Mouse (Mus musculus): ENCODE measurements at regions not wholly inside any gene's neighbourhood (a gene's known extent, or its start where the extent isn't known, plus 50 kb on each side); places are given as distances from the start of the nearest gene placed in this dataset.
A peak's percentile ranks its signal among the peaks of the same experiment; 100 is the strongest.

DNA sequence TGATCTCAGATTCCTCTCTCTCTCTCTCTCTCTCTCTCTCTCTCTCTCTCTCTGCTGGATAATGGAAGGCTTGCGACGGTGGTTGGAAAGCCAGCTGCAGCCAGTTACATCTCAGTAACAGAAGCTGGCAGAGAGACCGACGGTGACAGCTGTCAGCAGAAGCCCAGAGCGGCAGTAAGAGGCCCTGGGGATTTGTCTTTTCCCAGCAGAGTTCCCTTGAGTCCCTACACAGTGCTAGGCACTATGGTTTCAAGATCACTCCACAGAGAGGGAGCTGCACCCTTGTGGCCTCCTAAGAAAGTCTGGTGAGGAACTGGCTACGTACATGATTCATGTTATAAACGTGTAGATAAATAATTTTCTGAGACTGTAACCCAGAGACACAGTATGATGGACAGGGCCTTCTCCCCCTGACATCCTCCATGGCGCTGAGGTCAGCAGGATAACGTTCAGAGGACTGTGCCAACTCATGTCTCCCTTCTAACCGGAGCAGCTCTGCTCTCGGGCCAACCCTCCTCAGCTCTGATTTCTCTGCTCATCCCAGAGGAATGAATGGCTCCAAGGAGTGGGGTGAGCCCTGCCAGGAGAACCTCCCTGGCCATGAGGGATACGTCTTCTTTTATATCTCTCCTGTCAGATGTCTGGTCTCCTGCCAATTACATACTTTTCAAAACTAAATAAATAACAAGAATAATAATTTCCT, 253.5 kb upstream of the Cadm1 start:
- DNase-seq = peak; percentile 45 to 80

DNA sequence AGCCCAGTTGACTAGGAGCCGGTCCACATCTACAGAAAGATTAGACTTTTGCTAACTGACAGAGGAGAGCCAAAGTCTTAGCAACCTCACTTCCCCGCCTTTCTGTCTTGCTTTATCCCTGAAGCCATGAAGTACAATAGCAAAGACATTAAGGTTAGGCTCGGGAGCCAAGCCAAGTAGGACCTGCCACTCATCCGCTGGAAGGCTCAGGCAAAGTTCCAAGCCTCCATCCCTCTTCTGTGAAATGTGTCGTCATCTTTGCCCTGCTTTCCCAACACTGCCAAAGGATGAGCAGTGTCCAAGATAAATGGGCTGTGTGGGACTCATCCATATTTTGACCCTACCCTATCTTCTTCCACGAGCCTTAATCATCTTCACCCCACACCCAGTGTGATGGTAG, 250.6 kb upstream of the Cadm1 start:
- DNase-seq = peak; percentile 42 to 57

DNA sequence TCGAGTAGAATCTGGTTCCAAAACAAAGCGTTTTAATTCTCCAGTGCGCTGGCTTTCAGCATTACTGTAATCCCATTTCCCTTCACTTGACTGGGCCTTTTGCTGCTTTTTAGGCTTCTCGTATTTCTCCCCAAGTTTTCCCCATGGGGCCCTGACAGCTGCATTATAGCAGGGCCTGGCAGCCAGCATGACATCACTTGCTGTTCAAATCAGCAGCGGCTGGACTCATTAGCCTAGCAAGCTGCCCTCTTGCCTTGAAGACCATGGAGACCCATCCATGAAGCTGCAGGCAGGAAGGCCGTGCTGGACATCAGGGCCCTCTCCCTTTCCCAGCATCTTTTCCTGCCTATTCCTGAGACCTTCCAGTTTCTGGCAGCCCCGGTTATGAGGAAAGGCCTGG, 249.8 kb upstream of the Cadm1 start:
- DNase-seq = peak; percentile 47 to 78

DNA sequence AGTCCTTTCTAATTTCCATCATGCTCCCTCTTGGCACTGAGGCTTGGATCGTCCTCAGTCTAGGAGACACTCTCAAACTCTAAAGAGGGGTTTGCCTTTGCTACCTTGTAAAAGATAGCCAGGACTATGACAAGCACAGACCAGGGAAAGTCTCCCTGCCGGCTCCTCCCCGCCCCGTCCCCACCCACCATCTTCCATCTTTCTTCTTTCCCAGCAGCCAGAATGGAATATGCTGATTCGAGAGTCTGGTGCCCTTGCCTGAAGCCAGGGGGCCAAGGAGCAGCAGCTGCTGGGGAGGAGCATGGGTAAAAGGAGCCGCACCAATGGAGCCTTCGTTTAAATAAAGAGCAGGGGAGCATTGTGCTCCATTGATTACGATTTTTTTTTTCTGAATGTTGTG, 249.4 kb upstream of the Cadm1 start:
- no peak for DNase-seq

DNA sequence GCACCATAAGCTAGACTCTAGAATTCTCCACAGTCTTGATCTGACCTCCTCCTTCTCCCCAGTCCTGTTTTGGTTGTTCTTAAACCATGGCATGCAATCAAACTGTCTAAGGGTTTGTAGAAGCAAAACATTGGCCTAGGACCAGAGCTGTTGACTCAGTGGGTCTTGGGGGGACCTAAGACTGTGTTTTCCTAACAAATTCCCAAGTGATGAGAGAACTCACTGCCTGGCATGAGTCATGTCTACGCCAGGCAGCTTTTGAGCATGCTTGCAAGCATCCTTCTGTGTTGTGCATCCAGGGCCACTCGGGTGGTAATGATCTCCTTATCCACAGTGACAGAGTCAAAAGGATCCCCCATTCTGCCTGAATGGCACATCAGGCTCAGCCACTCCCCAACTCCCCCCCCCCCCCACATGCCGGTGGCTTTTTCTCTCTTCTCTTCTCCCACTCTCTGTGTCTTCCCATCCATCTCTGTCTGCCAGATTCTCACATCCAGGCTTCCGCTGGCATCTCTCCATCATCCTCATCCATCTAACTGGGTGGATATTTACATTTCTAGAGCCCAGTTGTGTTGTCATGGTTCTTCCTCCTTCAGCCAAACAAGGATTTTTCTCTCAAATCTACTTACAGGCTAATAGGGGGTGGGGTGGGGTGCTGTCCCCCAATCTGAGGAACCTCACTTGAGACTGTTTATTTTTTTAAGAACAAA, 246.1 kb upstream of the Cadm1 start:
- peak; percentile 26 to 42 for DNase-seq

DNA sequence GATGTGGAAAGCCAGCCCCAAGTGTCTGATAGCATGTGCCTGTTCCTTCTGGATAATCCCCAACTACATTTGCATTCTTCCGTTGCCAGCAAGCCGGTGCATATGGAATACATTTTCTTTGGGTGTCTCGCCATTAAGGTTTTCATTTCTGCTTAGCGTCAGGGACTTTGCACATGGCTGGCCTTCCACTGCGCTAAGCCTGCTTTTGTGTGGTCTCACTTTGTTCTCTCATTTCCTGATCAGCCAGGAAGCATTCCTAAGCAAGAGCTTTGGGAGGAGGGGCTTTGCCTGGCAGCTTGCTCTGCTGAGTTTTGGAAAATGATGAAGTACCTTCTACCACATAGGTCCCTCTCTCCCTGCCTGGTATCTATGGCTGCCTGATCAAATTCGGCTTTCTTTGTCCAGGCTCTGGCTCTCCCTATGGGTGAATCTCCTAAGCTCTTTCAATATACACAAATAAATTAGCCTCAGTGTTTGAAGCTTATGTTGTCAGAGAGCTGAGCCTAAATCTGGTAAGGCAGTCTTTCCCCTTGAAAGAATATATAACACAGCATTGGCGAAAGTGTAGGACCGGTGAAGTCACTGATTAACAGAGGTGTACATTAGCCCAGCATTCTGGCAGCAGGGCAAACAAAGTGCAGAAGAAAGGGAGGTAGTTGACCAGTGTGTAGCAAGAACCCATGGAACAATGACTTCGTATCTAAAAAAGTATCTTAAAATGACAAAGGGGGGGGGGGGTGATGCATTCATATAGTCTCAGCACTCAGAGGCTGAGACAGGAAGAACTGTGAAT, 242.8 kb upstream of the Cadm1 start:
- DNase-seq = no peak

DNA sequence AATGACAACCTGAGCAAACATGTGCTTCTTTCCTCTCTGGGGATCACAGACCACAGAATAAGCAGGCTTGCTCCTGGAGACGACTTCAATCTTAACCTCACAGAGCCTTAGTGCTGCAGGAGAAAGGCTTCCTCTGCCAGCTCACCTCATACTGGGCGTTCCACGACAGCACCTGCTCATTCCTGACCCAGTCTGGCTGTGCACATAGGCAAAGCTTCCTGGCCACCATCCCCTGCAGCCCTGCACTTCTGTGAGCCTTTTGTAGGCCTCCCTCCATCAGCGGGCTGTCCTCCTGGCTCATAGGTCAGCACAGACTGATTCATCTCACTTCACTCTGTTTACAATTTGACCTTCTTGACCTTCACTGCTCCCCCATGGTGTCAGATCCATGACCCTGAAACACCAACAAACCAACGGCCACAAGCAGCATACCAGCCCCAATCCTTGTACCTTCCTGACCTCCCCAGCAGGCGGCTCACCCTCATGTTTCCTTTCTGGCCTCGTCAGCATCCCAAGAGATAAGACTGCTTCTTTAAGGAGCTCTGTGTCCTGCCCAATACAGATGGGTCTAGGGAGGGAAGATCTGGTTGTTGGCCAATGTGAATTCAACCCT, 241.3 kb upstream of the Cadm1 start:
- DNase-seq = no peak

DNA sequence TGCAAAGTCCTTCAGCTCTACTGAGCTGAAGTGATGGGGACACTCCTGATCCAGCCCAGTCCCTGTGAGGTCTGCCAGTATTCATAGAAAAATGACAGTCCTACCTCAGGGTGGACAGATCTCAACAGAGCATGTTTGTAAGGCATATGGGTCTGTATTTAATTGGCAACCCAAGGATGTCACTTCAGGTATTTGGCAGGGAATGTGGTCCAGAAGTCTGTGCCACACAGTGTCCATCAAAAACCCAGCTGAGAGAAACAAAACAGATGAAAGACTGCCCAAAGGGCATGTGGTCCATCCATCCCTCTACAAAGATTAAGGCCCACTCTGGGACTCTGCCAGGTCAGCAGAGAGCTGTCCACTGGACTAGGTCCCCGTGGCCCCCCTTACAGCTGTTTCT, 229.3 kb upstream of the Cadm1 start:
- DNase-seq = no peak

DNA sequence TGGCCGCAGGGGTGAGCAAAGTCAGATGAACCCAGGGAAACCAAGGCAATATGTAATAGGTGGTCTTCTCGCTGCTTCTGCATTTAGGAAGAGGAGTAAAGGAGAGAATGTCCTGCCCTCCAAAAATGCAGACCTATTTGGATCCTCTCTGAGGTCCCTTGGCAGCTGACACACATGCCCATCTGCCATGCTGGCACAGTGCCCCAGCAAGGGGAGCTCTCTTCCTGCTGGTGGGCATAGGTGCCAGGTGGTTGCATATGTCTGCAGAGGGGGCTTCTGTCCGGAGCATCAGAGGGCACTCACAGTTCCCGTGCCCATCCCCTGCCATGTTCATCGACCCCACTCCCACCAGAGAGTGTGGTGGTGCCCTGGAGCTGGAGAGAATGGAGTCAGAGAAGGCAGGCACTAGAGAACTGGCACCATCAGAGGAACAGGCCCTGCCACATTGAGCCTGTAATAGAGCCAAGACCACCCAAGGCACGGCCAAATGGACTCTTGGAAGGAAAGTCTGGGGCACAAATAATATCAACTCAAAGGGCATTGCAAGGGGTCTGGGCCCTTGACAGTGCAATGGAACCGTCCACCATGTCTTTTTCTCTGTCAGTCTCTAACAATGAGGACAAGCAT, 222.7 kb upstream of the Cadm1 start:
- no peak for DNase-seq

DNA sequence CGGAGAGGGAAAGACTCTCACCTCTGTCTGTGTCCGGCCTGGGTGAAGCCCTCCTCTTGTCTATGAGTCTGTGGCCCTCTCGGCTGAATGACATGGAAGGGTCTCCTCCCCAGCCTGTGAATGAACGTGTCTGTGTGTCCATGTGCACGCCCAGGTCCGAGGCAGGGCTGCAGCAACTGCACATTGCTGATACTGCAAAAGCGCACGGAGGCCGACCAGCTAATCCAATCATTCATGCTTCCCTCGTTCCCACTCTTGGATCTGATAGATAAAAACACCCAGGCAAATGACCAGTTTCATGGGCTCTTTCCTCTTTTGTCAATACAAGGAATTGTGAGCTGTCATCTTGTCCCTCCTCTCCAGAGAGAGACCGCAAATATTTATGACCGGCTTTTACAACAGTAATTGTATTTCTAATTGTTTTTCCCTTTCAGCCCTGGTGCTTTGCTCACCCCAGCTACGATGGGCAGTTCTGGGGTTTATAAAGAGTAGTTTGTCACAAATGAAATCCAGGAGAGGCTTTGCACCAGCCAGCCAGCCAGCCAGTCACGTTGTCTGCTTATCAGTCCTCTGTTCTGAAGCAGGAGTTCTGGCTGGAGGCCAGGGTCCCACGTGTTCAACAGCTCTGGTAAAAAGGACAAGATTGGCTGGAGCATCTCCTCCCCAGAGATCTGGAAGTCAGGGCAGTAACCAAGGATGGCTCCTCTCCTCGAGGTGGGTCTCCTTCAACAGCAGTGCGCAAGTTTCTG, 222.0 kb upstream of the Cadm1 start:
- DNase-seq = peak; percentile 24 to 54

DNA sequence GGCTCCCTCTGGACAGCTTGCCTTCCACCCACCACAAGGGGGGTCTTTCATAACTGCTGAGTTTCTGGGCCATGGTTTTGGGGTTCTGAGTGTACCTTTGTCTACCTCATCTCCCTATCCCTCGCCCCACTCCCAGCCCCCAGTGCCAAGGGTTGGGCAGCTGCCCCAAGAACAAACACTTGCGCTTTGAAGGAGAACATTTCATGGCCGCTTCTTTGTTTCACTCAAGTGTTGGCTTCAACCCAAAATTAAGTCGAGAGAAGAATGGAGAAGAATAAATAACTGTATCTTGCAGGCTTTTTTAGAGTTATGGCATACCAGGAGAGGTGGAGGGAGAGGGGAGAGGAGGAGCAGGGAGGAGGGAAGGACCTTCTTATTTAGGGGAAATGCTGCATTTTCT, 216.5 kb upstream of the Cadm1 start:
- peak; percentile 49 to 57 for DNase-seq

DNA sequence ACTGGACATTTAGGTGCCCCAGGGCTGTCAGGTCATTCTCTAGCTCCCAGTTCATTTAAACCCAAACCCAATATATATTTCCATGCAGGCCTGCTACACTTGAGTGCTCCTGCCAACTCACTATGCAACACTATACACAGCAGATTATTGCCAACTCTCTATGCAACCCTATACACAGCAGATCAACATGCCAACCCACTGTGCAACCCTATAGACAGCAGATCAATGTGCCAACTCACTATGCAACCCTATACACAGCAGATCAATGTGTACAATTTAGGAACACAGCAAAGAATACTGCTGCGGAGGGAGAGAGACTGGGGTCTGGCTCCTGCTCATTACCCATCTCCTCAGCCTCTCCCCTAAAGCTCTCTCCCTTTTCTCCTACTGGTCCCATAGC, 215.7 kb upstream of the Cadm1 start:
- DNase-seq = no peak

DNA sequence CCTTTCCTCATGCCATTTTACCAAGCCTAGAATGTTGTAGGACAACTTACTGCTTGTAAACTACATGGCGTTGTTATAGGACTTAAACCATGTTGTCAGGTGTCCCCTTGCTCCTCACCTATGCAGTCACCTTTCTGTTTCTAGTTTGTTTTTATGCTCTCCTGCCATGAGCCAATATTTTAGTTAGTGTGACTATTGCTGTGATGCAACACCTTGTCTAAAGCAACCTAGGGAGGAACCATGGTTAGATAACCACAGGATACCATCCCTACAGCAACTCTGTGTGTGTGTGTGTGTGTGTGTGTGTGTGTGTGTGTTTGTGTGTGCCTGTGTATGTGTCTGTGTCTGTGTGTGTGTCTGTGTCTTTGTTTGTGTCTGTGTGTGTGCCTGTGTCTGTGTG, 209.6 kb upstream of the Cadm1 start:
- DNase-seq = no peak

DNA sequence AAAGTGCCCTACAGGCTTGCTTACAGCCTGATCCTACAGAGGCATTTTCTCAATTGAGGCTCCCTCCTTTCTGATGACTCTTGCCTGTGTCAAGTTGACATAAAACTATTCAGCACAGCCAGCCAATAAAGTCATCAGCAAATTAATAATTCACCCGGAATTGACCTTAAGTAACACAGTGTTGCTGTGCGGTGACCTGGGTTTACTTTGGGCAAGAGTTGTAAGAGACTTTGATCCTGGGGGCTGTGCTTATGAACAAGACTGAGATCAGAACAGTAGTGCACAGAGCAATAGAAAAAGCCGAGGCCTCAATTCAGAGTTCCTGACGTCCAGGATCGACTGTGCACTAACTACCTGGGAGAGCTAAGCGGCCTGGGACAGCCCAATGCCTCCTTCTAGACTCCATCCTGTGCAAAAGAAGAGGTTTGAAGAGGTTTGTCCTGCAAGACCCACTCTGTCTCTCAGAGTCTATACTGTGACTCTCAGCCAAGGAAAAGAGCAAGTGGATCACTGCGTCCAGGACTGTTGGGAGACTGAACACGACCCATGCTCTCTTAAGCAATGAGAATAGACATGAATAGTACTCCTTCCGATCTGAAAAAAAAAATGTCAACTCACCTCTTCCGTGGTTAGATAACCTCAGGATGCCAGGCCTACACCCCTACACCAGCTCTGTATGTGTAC, 208.7 kb upstream of the Cadm1 start:
- DNase-seq = no peak

DNA sequence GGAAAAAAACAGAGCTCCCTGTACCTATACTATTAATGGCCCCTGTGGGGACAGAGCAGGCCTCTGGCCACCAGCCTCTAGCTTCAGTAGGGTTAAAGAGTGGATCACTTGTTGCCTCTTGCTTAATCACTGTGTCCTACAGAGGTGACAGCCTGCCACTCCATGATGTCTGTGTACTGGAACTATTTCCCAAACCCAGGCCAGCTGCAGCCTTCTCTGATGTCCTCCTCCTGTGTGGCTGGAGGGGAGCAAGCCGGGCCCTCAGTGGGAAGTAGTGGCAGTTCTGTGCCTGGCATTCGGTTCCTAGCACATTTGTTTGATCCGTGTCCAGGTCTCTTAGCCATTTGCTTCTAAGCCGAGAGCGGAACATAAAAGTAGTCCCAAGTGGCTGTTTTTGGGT, 207.7 kb upstream of the Cadm1 start:
- peak in 1 of 2 experiments; percentile 51 for DNase-seq

DNA sequence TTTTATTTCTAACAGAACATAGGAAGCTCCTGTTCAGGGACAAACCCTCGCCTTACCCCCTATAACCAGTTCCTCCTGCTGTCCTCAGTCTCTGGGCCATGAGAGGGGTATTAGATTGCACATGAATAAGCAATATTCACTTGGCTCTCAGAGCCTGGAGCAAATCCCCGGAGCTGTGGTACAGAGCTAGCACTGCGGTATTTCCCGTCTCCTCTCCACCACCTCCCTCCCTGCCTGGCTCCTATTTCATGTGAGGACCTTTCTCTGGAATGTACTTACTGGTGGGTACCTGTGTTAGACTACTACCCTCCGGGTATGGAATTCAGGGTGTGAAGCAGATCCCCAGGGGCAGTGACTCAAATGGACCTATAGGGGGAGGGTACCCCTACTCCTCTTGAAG, 206.9 kb upstream of the Cadm1 start:
- no peak for DNase-seq

DNA sequence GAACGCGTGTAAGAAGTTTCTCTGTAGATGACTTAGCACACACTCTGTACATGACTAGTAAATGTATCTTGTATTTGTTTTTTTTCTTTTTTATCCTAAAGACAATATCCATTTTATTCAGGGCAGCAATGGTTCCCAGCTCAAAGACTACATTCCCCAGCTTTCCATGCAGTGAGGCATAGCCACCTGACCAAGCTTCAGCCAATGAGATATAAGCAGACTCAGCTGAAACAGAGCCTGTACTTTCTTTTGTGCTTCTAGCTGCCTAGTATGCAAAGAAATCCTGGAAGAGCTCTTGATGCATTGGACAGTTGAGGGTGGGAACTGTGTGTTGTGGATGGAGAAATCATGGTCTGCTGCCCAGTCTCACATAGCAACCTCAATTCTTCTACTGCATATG, 202.4 kb upstream of the Cadm1 start:
- DNase-seq = no peak

DNA sequence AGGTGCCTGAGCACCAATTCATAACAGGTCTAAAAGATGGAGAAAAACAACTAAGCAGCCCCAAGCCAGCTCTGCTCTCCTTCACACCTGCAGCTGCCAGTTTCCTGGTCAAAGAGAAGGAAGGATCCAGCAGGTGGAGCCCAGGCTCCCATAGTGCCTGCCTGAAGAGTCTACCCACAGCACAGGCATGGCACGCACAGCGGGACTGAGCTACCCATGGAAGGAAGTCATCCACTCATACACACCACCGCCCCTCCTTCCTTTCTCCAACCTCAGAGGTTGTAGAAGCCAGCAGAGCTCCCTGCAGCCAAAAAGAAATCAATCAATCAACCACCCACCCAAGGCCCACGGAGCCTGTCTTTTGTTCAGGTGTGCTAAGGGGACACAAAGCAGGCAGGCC, 197.0 kb upstream of the Cadm1 start:
- DNase-seq = peak; percentile 30

DNA sequence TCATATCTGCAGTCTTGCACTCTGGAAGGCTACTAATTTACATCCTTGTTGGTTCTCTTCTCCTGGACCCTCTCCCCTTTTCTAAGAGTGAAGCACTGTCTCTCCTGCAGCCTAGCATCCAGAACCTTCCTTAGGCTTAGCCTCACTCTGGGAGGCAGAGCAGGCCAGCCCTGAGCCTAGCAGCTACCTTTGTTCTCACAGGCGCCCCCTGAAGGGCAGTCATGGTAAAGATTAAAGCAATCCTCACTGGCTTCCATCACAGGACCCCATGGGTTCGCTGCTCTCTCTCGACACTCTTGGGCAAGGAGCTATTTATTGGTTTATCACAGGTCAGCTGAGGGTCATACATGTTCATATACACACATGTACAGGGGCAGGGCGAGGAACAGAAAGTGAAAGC, 191.8 kb upstream of the Cadm1 start:
- peak in 1 of 2 experiments; percentile 23 for DNase-seq

DNA sequence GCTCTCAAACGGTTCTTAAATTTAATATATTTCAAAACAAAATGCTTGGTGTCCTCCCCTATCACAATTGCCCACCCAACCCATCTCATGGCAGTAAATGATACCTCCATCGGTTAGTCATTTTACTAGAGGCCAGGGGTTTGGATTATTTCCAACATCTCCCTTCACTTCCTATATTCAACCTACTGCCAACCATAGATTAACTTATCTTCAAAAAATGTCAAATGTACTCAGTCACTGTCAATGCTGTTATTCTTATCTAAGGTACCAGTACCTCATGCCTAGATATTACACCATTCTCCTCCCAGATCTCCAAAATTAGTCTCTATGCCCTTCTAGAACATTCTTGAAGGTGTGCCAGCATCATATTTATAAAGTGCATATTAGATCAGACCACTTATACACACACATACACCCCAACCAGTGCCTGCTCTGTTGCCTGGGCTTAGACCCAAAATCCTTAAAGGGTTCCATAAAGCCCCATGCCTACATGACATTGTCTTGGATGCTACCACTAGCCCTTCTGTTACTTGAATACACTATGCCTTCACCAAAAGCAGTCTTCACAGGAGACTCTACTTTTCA, 183.4 kb upstream of the Cadm1 start:
- DNase-seq = no peak

DNA sequence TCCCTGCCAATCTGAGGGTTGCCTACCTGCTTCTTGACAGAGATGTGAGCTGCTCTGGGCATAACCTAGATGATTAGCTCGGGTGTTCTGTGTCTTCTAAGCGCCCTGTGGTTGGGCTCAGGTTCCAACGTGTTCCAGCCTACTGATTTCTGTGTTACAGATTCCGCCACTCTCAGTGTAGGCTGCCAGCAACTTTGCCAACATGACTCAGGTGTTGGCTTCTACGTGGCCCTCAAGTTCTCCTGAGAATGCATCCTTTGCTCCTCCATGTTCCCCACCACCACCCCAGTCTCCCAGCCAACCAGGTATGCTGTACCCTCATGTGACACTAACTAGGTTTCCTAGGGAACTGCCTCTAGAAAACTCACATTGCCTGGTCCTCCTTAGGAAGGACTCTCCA, 179.7 kb upstream of the Cadm1 start:
- DNase-seq = no peak
